Comparison of ENCODE assay signal across 30 mouse cellular contexts in the genomic region with DNA sequence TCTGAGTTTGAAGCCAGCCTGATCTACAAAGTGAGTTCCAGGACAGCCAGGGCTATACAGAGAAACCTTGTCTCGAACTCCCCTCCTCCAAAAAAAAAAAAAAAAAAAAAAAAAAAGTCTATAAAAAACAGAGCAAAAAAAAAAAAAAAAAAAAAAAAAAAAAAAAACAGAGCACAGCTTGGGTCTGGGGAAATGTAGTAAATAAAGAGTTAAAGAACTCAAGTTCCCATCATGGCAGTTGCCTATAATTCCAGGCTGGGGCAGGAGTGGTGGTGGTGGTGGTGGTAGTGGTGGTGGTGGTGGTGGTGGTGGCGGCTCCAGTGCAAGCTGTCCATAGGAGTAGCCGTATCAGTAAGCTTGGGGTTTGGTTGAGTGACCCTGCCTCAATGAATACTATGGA. TPM values are rescaled to one million over a fixed set of nuclear protein-coding genes. Genes with fewer than 3 reads are reported as not detected.
"Had no signal": no experiment of that assay in that cellular context is flagged by ENCODE, and none has a peak within 500 bp of the region (broad histone marks: within the 10 kb centered on the region; RNA-seq: fewer than 3 reads in every experiment).

No protein-coding gene starts in this region.

- H3K9ac ChIP-seq: heart, embryonic 12.5 days; hindbrain, embryonic 13.5 days; hindbrain, embryonic 15.5 days; kidney, embryonic 15.5 days; limb, embryonic 13.5 days; limb, embryonic 15.5 days; liver, embryonic 13.5 days had no signal

- H3K4me1 ChIP-seq: heart, embryonic 10.5 days; heart, embryonic 12.5 days; hindbrain, embryonic 13.5 days; hindbrain, embryonic 15.5 days; kidney, embryonic 15.5 days; limb, embryonic 13.5 days; limb, embryonic 15.5 days; liver, embryonic 13.5 days had no signal

- H3K4me2 ChIP-seq: heart, embryonic 12.5 days; hindbrain, embryonic 13.5 days; hindbrain, embryonic 15.5 days; kidney, embryonic 15.5 days; limb, embryonic 13.5 days; limb, embryonic 15.5 days; liver, embryonic 11.5 days; liver, embryonic 13.5 days had no signal

- H3K36me3 ChIP-seq: heart, embryonic 10.5 days; heart, embryonic 12.5 days; hindbrain, embryonic 13.5 days; hindbrain, embryonic 15.5 days; kidney, embryonic 15.5 days; limb, embryonic 13.5 days; limb, embryonic 15.5 days; liver, embryonic 13.5 days had no signal

- DNase-seq: gastrocnemius, postnatal 14 days; gastrocnemius, postnatal 36 days; heart, adult 18-20 months; heart, postnatal 14 days; heart, postnatal 36 days; kidney, adult 11 months; kidney, adult 2 months; kidney, adult 9 months; kidney, postnatal 14 days; kidney, postnatal 36 days; layer of hippocampus, adult 9-11 months; layer of hippocampus, postnatal 36 days; left cerebral cortex, postnatal 4 days; liver, embryonic 13.5 days had no signal

- H3K27ac ChIP-seq: heart, embryonic 10.5 days; hindbrain, embryonic 13.5 days; hindbrain, embryonic 15.5 days; hindbrain, postnatal 0 days; kidney, embryonic 15.5 days; kidney, postnatal 0 days; limb, embryonic 13.5 days; limb, embryonic 15.5 days; liver, embryonic 13.5 days had no signal

- H3K9me3 ChIP-seq: heart, embryonic 10.5 days; heart, embryonic 12.5 days; hindbrain, embryonic 13.5 days; hindbrain, embryonic 15.5 days; kidney, embryonic 15.5 days; limb, embryonic 13.5 days; limb, embryonic 15.5 days; liver, embryonic 13.5 days had no signal

- H3K4me3 ChIP-seq: heart, embryonic 10.5 days; heart, embryonic 12.5 days; hindbrain, embryonic 13.5 days; hindbrain, embryonic 15.5 days; kidney, embryonic 15.5 days; limb, embryonic 13.5 days; limb, embryonic 15.5 days; liver, embryonic 13.5 days had no signal

- H3K27me3 ChIP-seq: heart, embryonic 12.5 days; hindbrain, embryonic 13.5 days; hindbrain, embryonic 15.5 days; kidney, embryonic 15.5 days; limb, embryonic 13.5 days; limb, embryonic 15.5 days; liver, embryonic 13.5 days had no signal

RNA-seq across cellular contexts. Expression of a gene that starts 9.0 kb away (rescaled TPM):
- total RNA-seq: gastrocnemius, adult 8-10 months; gastrocnemius, postnatal 14 days; heart, adult 18-20 months; heart, adult 8-10 months; heart, postnatal 36 days; hematopoietic stem cell, adult 5-6 weeks; hindbrain, postnatal 0 days had no signal
- polyA plus RNA-seq: heart, embryonic 10.5 days; heart, embryonic 12.5 days; heart, embryonic 14.5 days; hindbrain, embryonic 13.5 days; hindbrain, embryonic 15.5 days; hindbrain, postnatal 0 days; intestine, embryonic 14.5 days; intestine, embryonic 16.5 days; kidney, embryonic 15.5 days; kidney, postnatal 0 days; limb, embryonic 15.5 days; liver, embryonic 13.5 days had no signal
